19 mouse cellular contexts compared by ENCODE assay signal in genomic region chr6:146273256-146273655, GRCm38 (mm10).
DNase-seq lines count a peak whose midpoint lies in the region; TF ChIP-seq lines count a peak whose summit lies in the region.
"Had no signal": no experiment of that assay in that cellular context is flagged by ENCODE, and none has a peak within 500 bp of the region (broad histone marks: within the 10 kb centered on the region; RNA-seq: fewer than 3 reads in every experiment).

No protein-coding gene starts in this region.

- no peaks in the 10 kb centered on the region for H3K4me1 ChIP-seq in E14TG2a.4 (replicated peaks; ENCODE audit: low read depth, low read length)

- no peaks in the 10 kb centered on the region for H3K27me3 ChIP-seq in E14TG2a.4 (ENCODE audit: insufficient read depth, low read length)
- H3K27me3 ChIP-seq: embryonic facial prominence, embryonic 12.5 days; embryonic facial prominence, embryonic 15.5 days; Patski had no signal

- H3K9me3 ChIP-seq in E14TG2a.4 (ENCODE audit: low read length), result no peaks in the 10 kb centered on the region
- H3K9me3 ChIP-seq: embryonic facial prominence, embryonic 12.5 days; embryonic facial prominence, embryonic 15.5 days; G1E had no signal

- no peaks in the 10 kb centered on the region for H3K36me3 ChIP-seq in E14TG2a.4 (ENCODE audit: insufficient read depth, low read length)
- H3K36me3 ChIP-seq: embryonic facial prominence, embryonic 12.5 days; embryonic facial prominence, embryonic 15.5 days had no signal

- DNase-seq in heart, adult 11 months, result peak; percentile 81
- no peak for DNase-seq in heart, adult 18-20 months
- no peak for DNase-seq in layer of hippocampus, adult 2 months (ENCODE audit: low spot score in 2 of 2)
- no peak for DNase-seq in layer of hippocampus, adult 9-10 months (ENCODE audit: low spot score)
- no peak for DNase-seq in kidney, adult 8-10 months
- DNase-seq: adrenal gland, postnatal 14 days; cerebellum, adult 11 months; cerebellum, adult 2 months; cerebellum, adult 9-11 months; cerebellum, postnatal 25 days; forebrain, postnatal 0 days; gastrocnemius, adult 2 months; gastrocnemius, postnatal 14 days had no signal

- H3K27ac ChIP-seq in layer of hippocampus, adult 2 months, result no peak overlapping the region
- H3K27ac ChIP-seq: embryonic facial prominence, embryonic 12.5 days; embryonic facial prominence, embryonic 15.5 days; gastrocnemius, adult 2 months; hindbrain, embryonic 14.5 days had no signal

- TF ChIP-seq CTCF in layer of hippocampus, adult 2 months (conservative IDR thresholded peaks at IDR 0.05), result peak; percentile 37; the same call in 1 of the 2 replicates
- peak; percentile 22; the same call in 1 of the 2 replicates for TF ChIP-seq CTCF in E14TG2a.4 (conservative IDR thresholded peaks at IDR 0.05; ENCODE audit: low read length)

- no peak overlapping the region for H3K4me3 ChIP-seq in layer of hippocampus, adult 2 months
- H3K4me3 ChIP-seq in E14TG2a.4 (replicated peaks; ENCODE audit: low read length), result no peak overlapping the region
- H3K4me3 ChIP-seq: embryonic facial prominence, embryonic 12.5 days; embryonic facial prominence, embryonic 15.5 days; gastrocnemius, adult 2 months had no signal
